Mouse (Mus musculus) left cerebral cortex, postnatal 4 days (tissue): ENCODE measurements at regions not wholly inside any gene's neighbourhood (a gene's known extent, or its start where the extent isn't known, plus 50 kb on each side); places are given as distances from the start of the nearest gene placed in this dataset.

ENCODE experiments used
- DNase-seq: peaks from one replicate; pipeline ENCODE4 v3.0.0-alpha.2; 2022
- intact Hi-C: fragments of 180-260 bp; cut with DNase I; formaldehyde crosslinking; loops from one replicate; pipeline ENCODE4 v1.15.1; 2025

DNA sequence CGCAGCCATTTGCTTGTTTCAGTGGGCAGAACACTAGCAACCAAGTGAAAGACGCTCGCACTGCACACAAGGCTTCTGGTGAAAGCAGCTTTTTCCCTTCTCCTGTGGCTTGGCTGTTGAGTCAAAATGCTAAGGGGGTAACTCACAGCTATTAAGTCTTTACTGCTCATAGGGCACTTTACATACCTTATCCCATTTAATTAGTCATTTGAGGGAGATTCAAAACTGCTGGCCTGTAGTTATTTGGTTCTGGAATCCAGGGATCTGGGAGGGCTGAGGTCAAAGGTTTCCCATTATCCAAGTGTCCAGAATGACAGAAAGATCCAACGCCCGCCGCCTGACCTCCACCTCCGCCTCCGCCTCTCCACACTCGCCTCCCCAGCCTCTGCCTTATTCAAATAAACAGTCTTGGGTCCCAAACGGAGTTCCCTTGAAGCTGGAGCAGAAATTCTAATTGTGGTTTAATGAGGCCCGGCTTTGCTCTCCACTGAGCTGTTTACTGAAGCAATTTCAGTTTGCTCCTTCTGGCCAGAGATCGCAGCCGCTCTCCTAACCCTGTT lies 106.5 kb upstream of the Mycn start:
- DNase-seq: no peak
- intact Hi-C loops: no loop called here

DNA sequence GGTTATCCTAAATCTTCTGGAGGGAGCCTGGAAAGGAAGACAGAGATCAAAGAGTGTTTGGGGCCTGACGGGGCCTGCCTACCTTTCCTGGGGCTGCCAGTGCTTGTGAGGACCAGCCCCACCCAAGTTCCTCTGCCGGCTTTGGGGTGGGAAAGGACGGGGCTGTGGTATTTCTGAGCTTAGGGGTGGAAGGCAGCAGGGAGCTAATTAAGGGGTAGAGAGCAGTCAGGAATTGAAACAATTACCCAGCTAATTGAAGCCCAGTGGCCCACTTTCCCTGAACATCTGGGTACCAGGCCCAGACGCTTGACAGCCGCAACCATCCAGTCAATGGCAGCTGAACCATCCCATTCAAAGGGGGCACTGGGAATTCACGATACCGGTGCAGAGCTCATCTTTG lies 101.2 kb upstream of the Mycn start:
- no peak for DNase-seq
- intact Hi-C loops: no loop called here

DNA sequence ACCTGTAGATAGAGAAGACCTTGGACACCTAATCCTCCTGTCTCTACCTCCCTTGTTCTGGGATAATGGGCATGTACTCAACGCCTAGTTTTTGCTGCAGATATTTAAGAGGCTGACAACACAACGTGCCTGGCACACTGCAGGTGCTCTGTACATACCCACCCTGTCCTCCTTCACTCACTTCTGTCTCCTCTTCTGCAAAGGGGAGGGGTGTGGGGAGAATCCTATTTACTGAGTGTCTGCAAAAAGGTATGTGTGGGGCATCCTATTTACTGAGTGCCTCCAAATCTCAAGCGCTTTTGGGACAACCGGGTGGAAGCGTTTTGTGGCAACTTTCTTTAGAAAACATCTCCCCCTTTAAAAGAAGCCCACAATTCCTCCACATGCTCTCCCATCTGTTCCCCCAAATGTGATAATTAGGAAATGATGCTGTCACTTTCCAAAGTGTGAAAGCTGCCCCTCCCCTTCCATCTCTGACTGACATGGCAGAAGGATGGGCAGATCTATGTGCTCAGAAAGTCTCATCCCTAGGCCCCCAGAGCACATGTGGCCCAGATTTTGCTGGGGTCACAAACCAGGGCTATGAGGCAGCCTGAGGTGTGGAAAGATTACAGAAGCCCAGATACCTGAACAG lies 93.5 kb upstream of the Mycn start:
- intact Hi-C loops: no loop called here
- DNase-seq: no peak

DNA sequence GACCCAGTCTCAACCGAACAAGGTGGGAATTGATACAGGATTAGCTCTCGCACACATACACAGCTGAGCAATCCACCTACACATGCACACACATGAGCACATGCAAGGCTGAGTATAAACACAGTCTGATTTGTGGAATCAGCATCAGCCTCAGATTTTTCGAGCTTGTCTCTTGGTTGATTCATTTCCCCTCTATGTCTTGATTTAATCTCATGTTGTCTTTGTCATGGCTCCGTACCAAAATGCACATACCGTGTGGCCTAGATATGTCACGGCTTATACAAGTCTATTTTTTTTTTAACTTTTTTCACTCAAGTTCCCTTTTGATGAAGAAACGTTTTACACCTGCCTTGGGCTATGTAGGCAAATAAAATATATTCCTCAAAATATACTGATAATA lies 88.6 kb upstream of the Mycn start:
- DNase-seq: no peak
- intact Hi-C loops: no loop called here

DNA sequence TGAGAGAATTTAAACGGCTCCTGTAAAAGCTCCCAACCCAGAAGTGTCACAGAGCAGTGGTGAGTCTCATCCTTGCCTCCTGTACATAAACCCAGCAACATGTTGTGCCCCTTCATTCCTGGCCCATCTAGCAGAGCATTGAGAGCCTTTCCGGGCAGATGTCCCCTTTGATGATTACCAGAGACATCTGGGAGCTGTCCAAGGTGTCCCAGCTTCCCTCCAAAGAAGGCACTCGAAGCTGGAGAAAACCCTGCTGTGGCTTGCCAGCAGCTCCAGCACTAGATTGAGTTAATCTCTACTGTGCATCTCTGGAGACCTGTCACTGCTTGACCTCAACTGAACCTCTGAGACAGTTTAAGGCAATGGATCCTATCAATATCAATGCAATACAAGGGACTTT lies 86.4 kb upstream of the Mycn start:
- no peak for DNase-seq
- intact Hi-C loops: no loop called here

DNA sequence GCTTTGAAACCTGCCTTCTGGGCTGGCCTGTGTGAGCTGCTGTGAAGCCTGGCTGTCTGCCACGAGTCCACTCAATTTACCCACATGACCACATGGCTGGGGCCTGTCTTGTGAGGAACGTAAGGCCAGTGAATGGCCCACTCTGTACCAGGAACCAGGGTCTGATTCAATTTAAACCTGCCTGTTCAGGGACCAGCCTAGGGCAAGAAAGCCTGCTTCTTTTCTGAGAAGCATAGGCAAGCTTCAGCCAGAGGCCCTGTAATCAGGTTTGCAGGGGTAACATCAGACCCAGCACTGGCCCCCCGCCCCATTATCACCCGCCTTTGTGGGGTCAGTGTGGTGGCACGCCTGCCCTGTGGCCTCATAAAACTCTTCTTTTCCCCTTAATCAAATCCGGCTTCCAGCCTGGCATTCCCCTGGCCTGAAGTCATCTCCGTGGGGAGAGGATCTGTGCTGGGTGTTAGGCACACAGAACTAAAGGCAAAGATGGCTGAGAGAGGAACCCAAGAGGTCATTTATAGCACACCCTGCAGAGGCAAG lies 84.4 kb upstream of the Mycn start:
- intact Hi-C loops: no loop called here
- DNase-seq: peak; percentile 83

DNA sequence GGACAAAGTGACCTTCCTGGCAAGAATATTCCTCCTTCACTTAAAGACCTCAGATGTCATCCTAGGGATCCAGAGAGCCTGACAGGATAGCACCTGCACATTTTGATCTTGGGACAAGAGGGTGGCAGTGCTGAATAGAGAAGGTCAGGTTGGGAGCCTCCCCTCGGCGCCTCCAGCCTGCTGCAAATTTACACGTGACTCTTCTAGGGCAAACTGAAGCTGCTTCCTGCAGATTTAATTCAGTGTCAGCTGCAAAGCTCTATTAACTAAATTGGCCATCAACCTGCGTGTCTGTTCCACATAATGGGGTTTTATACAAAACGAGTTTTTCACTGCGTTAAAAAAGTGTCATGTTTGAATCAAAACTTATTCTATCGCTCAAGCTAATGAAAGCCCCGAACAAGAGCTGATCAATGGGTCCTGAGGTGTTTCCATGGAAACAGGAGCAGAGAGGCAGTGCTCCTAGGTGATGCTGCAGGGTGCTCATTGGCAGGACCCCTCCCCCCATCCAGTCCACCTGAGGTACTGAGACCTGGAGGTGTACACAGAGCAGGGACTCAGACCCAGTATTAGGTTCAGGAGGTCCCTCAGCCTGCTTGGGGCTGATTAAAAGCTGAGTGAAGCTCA lies 82.6 kb upstream of the Mycn start:
- intact Hi-C loops: no loop called here
- DNase-seq: no peak

DNA sequence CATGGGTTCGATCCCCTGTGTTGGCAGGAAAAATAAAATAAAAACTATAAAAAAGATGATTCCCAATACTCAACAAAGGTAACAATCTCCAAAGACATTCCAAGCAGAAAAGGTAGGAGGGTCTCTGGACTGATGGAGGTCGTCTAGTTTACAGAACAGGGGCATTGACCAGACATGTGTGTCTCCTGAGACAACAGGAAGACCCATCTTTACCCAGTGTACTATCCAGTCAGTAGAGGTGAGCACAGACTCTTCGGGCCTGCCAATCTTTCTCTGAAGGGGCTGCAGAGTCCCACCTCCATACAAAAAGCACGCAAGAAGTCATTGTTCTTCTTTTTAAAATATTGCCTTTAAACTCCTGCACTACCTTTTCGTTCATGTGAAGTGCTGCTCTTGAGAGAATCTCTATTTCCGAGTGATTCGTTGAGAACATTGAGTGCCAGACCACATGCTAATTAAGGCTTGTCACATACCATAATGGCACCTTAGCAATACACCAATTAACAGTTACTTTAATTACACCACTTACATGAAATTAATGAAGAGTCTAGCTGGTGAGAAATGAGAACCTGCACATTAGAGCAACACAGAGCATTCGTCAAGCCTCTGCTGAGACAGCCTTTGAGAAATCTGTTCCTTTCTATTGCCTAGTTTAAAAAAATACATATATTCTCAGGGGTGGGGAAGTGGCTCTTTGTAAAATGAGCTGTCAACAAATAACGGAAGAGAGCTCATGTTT lies 69.5 kb upstream of the Mycn start:
- intact Hi-C loops: no loop called here
- DNase-seq: no peak

DNA sequence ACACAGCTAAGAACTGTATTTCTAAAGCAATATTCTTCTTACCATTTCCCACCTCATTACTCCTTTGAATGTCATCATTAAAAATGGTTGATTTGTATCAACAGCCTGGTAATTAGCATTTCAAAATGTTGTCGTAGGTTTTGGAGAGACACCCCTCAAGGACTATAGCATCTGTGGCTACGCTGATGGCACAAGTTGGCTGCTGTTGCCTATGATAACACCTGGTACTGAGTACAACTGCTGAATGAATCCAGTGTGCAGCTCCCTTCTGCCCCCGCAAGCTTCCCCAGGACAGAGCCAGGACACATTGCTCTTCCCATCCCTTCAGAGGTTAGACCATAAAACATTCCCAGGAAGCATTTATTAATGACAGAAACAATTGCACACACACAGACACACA lies 68.7 kb upstream of the Mycn start:
- DNase-seq: no peak
- intact Hi-C loops: no loop called here

DNA sequence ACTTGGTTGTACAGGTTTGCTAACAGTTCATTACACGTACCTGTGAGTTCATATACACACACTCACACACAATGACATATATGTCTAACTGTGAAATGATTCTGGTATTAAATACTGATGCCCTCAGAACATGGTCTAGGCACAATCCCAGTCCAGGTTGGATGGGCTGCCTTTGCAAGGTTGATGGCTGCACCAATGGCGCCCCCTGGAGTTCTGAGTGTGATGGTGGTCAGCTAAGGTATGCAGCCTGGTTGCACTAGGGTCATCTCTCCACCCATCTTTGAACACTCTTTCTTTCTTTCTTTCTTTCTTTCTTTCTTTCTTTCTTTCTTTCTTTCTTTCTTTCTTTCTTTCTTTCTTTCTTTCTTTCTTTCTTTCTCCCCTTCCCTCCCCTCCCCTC lies 67.8 kb upstream of the Mycn start:
- intact Hi-C loops: no loop called here
- DNase-seq: peak; percentile 30

DNA sequence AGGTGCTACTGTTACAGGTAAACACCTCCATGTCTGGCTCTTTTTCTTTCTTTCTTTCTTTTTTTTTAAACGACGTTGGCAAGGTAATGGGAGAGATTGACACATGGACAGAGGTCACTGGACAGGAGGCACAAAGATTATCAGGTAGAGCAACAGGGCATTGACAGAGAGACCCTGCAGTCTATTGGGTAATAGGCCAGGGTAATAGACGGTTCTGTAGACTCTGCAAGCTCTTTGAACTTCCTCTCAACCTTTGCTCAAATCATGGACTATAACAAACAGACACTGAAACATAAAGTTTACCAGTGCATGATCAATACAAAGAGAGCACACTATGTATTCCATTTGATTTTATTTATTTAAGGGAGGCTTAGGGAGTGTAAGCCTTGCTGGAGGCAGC lies 61.0 kb upstream of the Mycn start:
- intact Hi-C loops: no loop called here
- no peak for DNase-seq

DNA sequence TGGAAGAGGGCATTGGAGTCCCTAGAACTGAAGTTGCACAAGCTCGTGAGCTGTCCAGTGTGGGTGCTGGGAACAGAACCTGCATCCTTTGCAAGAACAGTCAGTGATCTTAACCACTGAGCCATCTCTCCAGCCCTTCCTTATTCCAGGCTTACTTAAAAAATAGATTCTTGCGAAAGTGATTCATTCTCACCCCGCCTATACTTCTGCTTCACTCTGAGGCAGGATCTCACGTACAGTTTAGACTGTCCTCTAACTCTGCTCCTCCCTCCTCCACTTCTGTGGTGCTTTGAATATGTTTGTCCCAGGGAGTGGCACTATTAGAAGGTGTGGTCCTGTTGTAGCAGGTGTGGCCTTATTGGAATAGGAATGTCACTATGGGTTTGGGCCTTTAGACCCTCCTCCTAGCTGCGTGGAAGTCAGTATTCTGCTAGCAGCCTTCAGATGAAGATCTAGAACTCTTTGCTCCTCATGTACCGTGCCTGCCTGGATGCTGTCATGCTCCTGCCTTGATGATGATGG lies 60.4 kb upstream of the Mycn start:
- intact Hi-C loops: no loop called here
- DNase-seq: no peak

DNA sequence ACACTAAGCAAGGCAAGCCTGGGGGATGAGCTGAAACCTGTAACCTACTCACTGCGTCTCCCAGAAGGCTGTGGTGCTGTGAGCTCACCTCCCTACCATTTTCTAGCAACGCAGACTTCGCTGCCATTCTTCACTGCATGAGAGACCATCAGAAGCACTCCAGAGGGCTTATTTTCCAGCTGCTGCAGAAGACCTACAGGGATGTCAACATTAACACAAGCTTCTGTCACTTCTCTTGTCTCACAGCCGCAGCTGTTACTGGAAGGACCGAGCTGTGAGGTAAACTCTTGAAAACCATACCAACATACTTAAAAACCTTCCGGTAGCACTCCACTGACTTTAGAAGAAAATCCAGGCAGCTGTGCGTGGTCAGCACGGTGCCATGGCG lies 54.3 kb upstream of the Mycn start:
- intact Hi-C loops: no loop called here
- DNase-seq: no peak

DNA sequence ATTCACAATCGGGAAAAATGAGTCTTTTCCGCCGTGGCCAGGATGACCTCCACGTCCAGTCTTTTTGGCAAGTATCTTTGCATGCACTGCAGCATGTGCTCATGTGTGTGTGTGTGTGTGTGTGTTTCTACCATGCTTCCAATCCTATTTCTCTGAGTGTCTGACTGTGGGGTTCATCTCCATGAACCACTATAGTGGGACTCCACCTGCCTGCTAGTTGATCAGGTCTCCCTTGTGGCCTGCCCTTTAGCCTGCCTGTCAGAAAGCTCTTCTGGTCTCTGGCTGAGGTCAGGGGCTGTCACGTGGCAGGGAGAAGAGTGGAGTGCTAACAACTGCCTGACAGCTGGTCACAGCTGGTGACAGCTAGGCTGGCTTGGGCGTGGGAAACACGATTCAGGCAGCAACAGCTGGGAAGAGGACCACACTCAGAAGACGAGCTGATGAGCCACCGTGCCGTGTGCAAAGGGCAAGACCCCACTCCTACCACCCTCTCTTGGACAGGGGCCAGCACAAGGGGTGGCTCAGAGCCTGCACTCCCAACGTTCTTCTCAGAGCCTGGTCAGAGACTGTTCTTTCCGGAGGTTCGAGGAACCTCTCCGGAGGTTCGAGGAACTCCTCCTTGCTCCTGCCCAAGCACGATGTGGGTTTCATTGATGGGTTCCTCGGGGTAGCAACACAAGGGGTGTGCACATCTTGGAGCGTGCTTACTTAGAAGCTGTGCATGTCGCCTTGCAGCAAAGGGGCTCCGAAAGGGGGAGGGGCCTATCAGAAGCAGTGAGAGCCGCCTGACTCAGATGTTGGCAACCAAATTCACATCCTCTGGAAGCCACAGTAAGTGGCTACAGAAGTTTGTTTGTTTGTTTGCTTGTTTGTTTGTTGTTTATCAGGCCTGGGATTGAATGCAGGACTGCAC lies 53.6 kb upstream of the Mycn start:
- DNase-seq: peak; percentile 8
- intact Hi-C loops: no loop called here

DNA sequence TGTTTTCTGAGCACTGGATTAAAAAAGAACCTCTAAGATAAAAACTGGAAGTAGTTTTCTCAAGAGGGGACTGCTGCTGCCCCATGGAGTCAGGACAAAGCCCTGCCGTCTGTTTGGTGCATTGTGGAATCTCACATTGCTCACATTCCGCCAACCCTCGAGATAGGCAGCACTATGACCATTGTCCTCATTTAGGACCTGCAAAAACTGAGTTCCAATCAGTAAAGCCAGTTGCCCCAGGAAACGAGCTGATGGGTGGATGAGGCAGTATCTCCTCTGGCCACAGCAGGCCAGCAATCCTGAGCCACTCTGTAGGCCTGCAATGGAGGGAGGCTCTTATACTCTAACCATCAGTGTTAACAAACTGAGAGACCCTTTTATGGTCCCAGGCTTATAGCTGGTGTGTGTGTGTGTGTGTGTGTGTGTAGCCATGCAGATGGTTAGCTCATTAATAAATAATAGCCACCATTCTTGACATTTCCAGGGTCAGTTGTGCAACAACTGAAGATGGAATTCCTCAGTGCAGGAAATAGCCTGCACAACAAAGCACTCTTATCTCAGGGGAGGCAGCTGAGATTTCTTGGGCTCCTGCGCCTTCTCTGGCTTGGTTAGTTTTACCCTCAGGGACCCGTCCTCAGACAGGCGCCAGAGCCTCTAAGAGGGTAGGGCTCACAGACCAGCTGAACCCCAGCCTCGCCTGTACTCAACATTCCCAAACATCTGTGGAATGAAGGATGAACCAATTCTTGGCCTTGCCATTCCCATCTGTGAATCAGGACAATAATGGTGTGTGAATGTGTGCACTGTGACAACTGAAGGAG lies 52.4 kb upstream of the Mycn start:
- intact Hi-C loops: no loop called here
- DNase-seq: no peak
